Mouse (Mus musculus) lung, adult 2 months (tissue): ENCODE measurements around the gene Igfbp1. TPM values are rescaled to one million over a fixed set of nuclear protein-coding genes. Genes with fewer than 3 reads are reported as not detected.
A peak's percentile ranks its signal among the peaks of the same experiment; 100 is the strongest.
"Not testable (repeated sequence)": the region's sequence is repeated elsewhere in the genome, so short reads cannot be mapped to it uniquely, and the experiment has no call there.

Experiments used
- DNase-seq: peaks from one replicate; pipeline ENCODE4 v3.0.0; 2022
- H3K4me1 ChIP-seq: fragments of 200-500 bp; 2 replicates; pipeline ENCODE4 v1.6.1; 2011; ENCODE audit warnings: low read length; ENCODE audit not compliant: control insufficient read depth, insufficient read depth
- H3K4me3 ChIP-seq: fragments of 200-500 bp; replicated peaks from 2 replicates; pipeline ENCODE3; 2011; ENCODE audit warnings: low read depth, mild to moderate bottlenecking, control low read depth, low read length; ENCODE audit errors: extremely low read depth
- CTCF ChIP-seq: fragments of 200-500 bp; IDR thresholded peaks from 2 replicates; pipeline ENCODE4 v1.5.1; 2011; ENCODE audit warnings: mild to moderate bottlenecking, low read length, control low read depth; ENCODE audit not compliant: insufficient read depth
- POLR2A ChIP-seq: fragments of 200-500 bp; IDR thresholded peaks from 2 replicates; pipeline ENCODE4 v1.6.1; 2011; ENCODE audit warnings: low read depth, mild to moderate bottlenecking, control low read depth, low read length, borderline replicate concordance; ENCODE audit errors: extremely low read depth
- WGBS: fragments of 180-500 bp; shearing (Covaris S2); methylation state at CpG from one replicate; pipeline ENCODE4 v1.1.7; 2018; 5-methylcytosine and 5-hydroxymethylcytosine counted together
- polyA plus RNA-seq: library from polyadenylated mRNA; depleted of rRNA; stranded (reverse); fragments of >200 nt; gene quantifications from 2 replicates; pipeline ENCODE4 v1.2.3, GENCODE M21; 2012

Gene Igfbp1
- polyA plus RNA-seq, 1 experiment, result 0.07 TPM

DNA sequence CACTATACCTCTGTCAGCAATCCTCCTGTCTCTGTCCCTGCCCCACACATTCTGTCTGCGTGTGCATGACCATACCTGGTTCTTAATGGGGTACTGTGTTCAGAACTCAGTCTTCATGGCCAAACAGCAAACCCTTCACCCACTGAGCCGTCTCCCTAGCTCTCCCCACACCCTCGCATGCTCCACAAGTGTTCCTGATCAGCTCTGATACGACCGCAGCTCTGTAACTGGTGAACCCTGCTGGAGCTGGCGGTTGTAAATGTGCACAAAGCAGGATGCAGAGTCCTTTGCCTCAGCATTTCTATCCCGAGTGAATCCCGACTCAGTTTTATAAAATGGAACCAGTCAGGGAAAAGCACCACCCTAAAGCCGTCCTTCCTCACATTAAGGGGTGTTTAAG is 6.3 kb downstream of the Igfbp1 start:
- Histone ChIP-seq H3K4me3 (no peak overlapping the region), H3K4me1 (no peaks in the 10 kb centered on the region)
- 89% methylated on average over 9 of the region's 9 CpGs for WGBS
- TF ChIP-seq POLR2A (no peak), CTCF (no peak)
- no peak for DNase-seq

DNA sequence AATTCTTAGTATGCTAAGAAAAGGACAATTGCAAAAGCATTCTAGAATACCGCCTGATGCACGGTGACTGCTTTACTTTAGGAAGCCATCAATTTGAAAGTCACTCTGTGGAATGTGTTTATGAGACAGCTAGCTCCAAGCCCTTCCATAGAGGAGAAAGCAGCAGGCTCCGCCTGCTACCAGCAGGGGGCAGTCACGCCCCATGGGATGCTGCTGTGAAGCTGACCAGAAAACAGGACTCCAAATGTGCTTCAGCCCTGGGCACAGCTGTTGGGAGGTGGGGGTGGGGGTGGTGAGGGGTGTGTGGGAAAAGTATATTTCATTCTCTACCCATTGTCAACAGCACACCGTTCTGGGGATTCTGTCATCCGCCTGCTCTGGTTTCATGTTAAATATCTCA is 12.8 kb downstream of the Igfbp1 start:
- DNase-seq, result peak; percentile 63
- Histone ChIP-seq H3K4me3 (no peak overlapping the region), H3K4me1 (peaks cover 2% of the 10 kb centered on the region; the same call in 1 of the 2 replicates)
- WGBS, result 16% methylated on average over 6 of the region's 6 CpGs
- TF ChIP-seq CTCF, result peak; percentile 93
- TF ChIP-seq POLR2A, result no peak

DNA sequence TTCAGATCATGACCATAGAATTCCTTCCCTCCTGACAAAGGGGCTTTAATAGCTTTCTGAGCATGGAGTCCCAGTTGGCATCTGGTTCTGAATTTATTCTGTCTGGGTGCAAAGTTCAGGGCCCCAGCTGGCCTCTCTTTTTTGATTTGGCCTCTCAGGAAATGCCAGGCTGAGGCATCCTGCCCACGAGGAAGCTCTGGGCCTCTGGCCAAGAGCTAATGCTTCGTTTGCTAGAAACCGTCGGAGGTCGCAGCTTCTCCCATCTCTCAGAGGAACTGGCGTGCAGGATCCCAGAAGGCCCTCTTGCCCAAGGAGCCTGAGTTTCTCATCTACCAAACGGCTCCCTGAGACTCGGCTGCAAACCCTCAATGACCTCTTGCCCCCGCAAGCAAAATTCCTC is 13.6 kb downstream of the Igfbp1 start:
- Histone ChIP-seq H3K4me1 (peaks cover 2% of the 10 kb centered on the region; the same call in 1 of the 2 replicates), H3K4me3 (no peak overlapping the region)
- DNase-seq, result no peak
- 10% methylated on average over 9 of the region's 9 CpGs for WGBS
- no peak for TF ChIP-seq POLR2A
- no peak for TF ChIP-seq CTCF

DNA sequence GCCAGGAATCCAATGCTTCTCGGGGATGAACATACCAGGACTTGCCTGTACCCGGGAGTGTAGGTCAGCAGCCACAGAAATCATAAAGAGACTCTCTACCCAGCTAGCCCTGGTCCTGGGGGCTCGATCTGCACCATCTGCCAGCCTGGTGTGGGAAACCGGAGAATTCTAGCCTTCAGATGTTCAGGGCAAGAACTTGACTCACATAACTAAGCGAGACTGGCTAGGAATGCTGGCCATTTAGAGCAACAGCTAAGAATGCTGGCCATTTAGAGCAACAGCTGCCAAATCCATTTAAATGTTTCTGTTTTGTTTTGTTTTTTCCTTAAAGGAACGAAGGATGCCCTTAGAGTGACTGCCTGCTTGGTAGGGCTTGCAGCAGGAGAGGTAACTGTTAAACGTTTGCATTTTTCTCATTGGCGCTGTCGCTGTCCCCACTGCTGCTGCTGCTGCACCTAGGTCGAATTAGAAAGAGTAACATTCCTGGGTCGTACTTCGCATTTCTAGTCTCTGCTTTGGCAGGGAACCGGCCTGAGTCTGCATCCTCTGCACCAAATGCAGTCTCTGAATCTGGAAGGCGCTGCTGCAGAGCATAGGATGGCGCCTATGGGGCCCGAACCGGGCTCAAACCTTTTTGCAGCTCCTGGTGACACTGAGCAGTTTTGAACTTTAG is 14.7 kb downstream of the Igfbp1 start:
- TF ChIP-seq POLR2A, result no peak
- TF ChIP-seq CTCF, result no peak
- Histone ChIP-seq H3K4me3 (peak overlapping the region; percentile 16), H3K4me1 (peaks cover 2% of the 10 kb centered on the region; the same call in 1 of the 2 replicates)
- 29% methylated on average over 17 of the region's 17 CpGs for WGBS
- DNase-seq, result no peak

DNA sequence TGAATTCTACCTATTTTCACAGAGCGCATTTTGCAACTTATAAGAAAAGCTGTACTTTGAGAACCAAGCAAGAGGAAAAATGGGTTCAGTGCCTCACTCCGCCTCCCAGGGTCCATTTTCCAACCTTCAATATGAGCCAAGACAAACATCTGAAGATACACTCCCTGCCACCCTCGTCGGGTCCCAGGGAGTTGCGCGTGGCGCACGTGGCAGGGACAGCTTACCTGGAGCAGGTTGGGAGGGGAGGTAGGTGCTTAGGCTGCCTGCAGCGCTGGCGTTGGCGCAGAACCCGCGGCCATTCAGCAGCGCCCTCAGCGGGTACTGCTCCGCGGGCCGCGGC is 15.5 kb downstream of the Igfbp1 start:
- no peak for DNase-seq
- Histone ChIP-seq H3K4me3 (peak overlapping the region; percentile 31), H3K4me1 (peaks cover 2% of the 10 kb centered on the region; the same call in 1 of the 2 replicates)
- WGBS, result 2% methylated on average over 19 of the region's 19 CpGs
- TF ChIP-seq CTCF (no peak), POLR2A (no peak)

DNA sequence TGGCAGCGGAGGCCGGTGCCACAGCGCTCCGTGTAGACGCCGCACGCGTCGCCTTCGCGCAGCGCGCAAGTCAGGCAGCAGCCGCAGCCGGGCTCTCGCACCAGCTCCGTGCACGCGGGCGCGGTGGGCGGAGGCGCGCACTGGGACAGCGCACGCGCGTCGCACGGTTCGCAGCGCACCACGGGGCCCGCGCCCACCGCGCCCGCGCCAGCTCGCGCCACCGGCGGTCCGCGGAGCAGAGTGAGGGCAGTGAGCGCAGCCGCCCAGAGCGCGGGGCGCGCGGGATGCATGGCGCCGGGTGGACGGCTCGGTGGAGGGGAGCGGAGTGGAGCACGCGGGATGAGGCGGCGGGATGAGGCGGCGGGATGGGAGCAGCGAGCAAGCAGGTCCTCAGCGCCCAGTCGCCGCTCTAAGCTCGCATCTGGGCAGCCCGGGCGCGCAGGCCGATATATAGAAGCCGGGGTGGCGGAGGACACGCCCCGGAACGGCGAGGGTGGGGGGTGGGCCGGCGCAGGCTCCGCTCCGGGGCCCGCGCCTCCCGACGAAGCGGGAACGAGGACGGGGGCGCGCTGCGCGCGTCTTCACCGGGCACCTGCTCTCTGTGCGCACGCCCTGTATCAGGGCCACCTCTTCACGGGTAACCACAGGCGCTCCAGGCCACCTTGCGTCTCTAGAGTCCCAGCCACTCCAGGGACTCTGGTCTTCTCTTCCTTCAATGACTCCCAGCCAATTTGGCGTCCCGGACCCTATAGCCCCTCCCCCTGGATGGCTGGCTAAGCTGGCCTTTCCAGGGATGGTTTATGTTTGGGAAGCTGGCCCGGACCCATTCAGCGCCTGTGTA is 16.1 kb downstream of the Igfbp1 start, which contains the start of gene Igfbp3:
Gene Igfbp3 (minus strand): TSS at position 423 of the 841 bp plus-strand sequence.
- DNase-seq, result no peak
- H3K4me3 ChIP-seq, result peak within 1 kb of the TSS; percentile 41
- WGBS, result 1% methylated on average over 104 of the region's 104 CpGs

DNA sequence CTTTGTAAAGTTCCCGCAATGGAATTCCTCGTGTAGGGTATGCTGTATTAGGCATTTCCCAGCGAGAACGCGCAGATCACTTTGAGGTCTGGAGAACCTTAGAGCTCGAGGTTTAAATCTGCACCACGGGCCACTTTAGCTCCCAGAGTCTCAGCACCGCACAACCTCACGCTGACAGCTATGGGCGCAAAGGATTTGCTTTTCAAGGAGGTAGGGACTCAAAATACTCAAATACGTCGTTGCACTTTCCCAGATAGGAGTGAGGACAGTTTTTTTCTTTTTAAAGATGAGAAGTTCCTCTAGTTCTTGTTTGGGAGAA is 16.7 kb downstream of the Igfbp1 start:
- peaks cover 2% of the 10 kb centered on the region; the same call in 1 of the 2 replicates for H3K4me1 ChIP-seq
- no peak for DNase-seq
- no peak overlapping the region for H3K4me3 ChIP-seq
- no peak for TF ChIP-seq POLR2A
- TF ChIP-seq CTCF, result no peak
- under 1% methylated on average over 12 of the region's 12 CpGs for WGBS

More for the DNA sequence above, 16.1 kb downstream of the Igfbp1 start, which contains the start of gene Igfbp3:
- H3K4me1 ChIP-seq, result peaks cover 2% of the 10 kb centered on the region; the same call in 1 of the 2 replicates
- TF ChIP-seq CTCF (no peak), POLR2A (no peak)

DNA sequence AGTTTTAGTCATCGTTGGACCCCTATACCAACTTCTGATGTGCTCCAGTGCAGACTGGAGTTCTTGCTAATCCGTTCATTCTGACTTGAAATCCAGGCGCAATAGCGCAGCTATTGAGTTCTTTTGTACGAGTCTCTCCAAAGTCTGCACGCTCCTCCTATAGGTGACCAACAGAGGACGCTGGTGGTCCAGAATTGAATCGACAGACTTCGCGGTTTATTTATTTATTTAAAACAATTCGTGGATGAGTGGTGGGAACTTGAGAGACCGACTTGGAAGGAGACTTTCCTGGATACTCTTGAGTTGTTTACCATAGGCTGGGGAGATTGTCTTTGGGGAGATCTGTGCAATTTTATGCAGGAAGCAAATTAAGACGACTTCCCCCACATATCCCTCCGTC is 17.2 kb downstream of the Igfbp1 start:
- 3% methylated on average over 14 of the region's 14 CpGs for WGBS
- no peak for DNase-seq
- TF ChIP-seq POLR2A (no peak), CTCF (0 out of 2 replicates have a peak, but pooled peaks have one; percentile 6)
- Histone ChIP-seq H3K4me1 (peaks cover 2% of the 10 kb centered on the region; the same call in 1 of the 2 replicates), H3K4me3 (no peak overlapping the region)

DNA sequence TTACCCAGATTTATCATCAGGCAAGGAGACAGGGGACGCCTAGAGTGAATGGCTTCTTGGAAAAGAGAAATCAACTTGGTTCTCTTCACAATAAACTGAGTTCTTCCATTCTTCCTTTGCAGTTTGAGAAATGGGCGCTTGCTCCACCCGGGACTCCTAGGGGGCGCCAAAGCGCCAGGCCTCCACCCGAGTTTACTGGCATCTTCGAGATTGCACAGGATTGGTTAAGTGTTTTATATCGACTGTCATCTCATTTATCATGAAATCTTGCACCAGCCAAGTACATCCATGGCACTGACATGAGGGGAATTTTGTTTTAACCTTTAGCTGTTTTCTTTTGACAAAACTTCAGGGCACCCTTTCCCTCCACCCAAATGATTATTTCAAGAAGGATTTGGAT is 18.1 kb downstream of the Igfbp1 start:
- Histone ChIP-seq H3K4me1 (peaks cover 2% of the 10 kb centered on the region; the same call in 1 of the 2 replicates), H3K4me3 (no peak overlapping the region)
- peak; percentile 51 for DNase-seq
- TF ChIP-seq CTCF (peak; percentile 51; the same call in 1 of the 2 replicates), POLR2A (no peak)
- 11% methylated on average over 8 of the region's 8 CpGs for WGBS

DNA sequence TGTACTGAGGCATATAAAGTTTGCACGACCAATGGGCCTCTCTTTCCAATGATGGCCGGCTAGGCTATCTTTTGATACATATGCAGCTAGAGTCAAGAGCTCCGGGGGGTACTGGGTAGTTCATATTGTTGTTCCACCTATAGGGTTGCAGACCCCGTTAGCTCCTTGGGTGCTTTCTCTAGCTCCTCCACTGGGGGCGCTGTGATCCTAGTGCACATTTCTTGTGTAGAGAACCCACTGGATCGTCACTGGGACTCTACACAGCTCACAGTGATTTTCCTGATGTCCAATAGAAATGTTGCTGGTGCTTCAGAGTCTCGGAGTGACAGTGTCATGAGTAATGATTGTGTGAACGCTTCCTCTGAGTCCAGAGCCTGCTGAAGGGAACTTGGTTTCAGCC is 24.2 kb downstream of the Igfbp1 start:
- not testable (repeated sequence) for H3K4me3 ChIP-seq, DNase-seq, H3K4me1 ChIP-seq
- 70% methylated on average over 8 of the region's 8 CpGs for WGBS
